Mouse (Mus musculus) kidney, adult 8-10 months (tissue): ENCODE results near the gene Dusp16.
"Not testable (repeated sequence)": the region's sequence is repeated elsewhere in the genome, so short reads cannot be mapped to it uniquely, and the experiment has no call there.

Experiments
- DNase-seq, 2 experiments: peaks; one replicate each; pipeline ENCODE4 v3.0.0; 2022

Gene Dusp16

GRCm38 (mm10) chr6:134695625-134696024 is 96.8 kb downstream of the Dusp16 start:
- DNase-seq = no peak

- no peak for DNase-seq
Measured at GRCm38 (mm10) chr6:134694988-134695387, 97.4 kb downstream of the Dusp16 start.

GRCm38 (mm10) chr6:134694498-134694897 is 97.9 kb downstream of the Dusp16 start:
- DNase-seq = no peak

DNA sequence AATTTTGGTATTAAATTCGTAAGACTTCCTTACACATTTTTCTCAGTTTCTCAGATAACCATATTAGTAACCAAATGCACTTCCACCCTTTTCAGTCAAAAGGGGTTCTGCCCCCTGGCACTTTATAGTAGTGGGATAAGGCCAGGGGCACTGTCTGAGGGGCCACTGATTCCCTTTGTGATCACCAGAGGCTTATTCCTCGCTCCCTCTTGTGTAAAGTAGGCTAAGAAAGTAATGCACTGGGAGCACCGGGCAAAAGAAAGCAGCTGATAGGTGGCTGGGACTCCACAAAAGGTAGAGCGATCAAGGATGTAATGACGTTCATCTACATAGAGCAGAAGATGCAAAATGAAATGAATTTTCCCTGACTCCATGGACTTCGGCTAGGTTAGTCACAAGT is 106.9 kb downstream of the Dusp16 start:
- DNase-seq = no peak

GRCm38 (mm10) chr6:134685040-134685439 is 107.4 kb downstream of the Dusp16 start:
- DNase-seq = no peak

DNA sequence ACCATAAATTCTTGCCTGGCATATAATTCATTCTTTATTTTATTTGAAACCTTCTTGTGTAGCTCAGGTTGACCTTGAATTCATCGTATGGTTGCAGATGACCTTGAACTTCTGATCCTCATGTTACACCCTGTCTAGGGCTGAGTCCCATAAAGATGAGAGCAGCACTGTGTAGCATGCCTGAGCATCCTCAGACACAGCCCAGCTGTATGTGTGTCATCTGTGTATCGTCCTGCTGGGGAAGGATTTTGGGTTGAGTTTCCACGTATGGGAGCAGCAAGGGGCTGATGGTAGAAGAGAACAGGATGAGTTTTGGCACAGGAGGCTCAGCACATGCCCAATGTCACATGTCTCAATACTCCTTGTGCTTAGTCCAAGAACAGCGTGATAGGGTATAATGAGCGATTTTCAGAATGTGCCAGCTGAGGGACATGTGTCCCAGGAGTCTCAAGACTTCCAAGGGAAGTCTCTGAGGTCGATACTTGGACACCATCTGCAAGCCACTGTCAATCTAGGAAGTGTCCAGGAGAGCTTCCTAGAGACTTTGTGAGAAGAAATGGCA is 108.0 kb downstream of the Dusp16 start:
- no peak for DNase-seq

DNA sequence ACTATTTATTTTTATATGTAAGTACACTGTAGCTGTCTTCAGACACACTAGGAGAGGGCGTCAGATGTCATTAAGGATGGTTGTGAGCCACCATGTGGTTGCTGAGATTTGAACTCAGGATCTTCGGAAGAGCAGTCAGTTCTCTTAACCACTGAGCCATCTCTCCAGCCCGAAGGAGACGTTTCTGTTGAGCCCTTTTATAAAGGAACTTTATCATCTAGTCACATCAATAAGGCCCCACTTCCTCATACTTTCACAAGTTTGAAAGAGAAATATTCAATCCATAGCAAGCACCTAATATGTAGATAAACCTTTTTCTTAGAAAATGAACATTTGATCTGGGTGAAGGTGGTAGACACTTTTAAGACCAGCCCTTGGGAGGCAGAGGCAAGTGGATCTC is 113.1 kb downstream of the Dusp16 start:
- not testable (repeated sequence) for DNase-seq

DNA sequence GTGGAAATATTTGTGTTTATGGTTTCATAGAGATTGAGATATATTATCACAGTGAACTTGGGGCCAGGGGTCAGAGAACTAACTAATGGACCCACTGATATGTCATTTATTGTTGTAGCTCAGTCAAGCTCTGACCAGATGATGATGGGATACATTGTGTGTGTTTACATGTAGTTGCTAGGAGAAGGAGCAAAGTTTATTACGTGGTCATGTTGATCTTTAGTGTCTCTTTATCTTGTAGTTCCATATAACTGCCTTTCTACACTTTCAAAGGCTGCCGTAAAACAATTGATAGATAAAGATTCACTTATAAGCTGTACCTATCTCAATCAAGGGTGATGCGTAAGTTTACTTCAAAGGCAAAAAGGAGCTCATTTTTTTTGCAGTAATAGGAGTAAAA is 114.4 kb downstream of the Dusp16 start:
- no peak for DNase-seq

GRCm38 (mm10) chr6:134677504-134677903 is 114.9 kb downstream of the Dusp16 start:
- no peak for DNase-seq

- not testable (repeated sequence) for DNase-seq
Measured at GRCm38 (mm10) chr6:134673712-134674111, 118.7 kb downstream of the Dusp16 start.

- no peak for DNase-seq
Measured at GRCm38 (mm10) chr6:134670881-134671411, 121.5 kb downstream of the Dusp16 start.

GRCm38 (mm10) chr6:134669179-134669865 is 123.1 kb downstream of the Dusp16 start:
- no peak for DNase-seq

GRCm38 (mm10) chr6:134668519-134668918 is 123.9 kb downstream of the Dusp16 start:
- no peak for DNase-seq

- DNase-seq = no peak
Measured at GRCm38 (mm10) chr6:134665817-134666216, 126.6 kb downstream of the Dusp16 start.
